Mouse (Mus musculus) thymus, postnatal 36 days (tissue): ENCODE results near the gene Pfn1.
A peak's percentile ranks its signal among the peaks of the same experiment; 100 is the strongest.

Experiments
- DNase-seq, 2 experiments: peaks; one replicate each; pipeline ENCODE4 v3.0.0; 2022; ENCODE audit warnings: mixed read lengths in 2 of 2

Gene Pfn1

GRCm38 (mm10) chr11:70630129-70630528, 24.3 kb downstream of the Pfn1 start:
- DNase-seq: no peak

GRCm38 (mm10) chr11:70629557-70629956, 24.9 kb downstream of the Pfn1 start:
- no peak for DNase-seq

- DNase-seq: no peak
Observed at GRCm38 (mm10) chr11:70628431-70628830, 26.0 kb downstream of the Pfn1 start.

GRCm38 (mm10) chr11:70626877-70627276, 27.6 kb downstream of the Pfn1 start:
- no peak for DNase-seq

GRCm38 (mm10) chr11:70625473-70625872, 29.0 kb downstream of the Pfn1 start:
- DNase-seq: peak in 1 of 2 experiments; percentile 59

GRCm38 (mm10) chr11:70623053-70623742, 31.2 kb downstream of the Pfn1 start:
- DNase-seq: no peak

- no peak for DNase-seq
Observed at GRCm38 (mm10) chr11:70621972-70622814, 32.3 kb downstream of the Pfn1 start.

- no peak for DNase-seq
Observed at GRCm38 (mm10) chr11:70619101-70619500, 35.3 kb downstream of the Pfn1 start, which contains the start of gene Chrne. Gene Chrne, minus strand, starts transcription at chr11:70619216.

GRCm38 (mm10) chr11:70615516-70616093, 38.8 kb downstream of the Pfn1 start, which contains the start of gene 4930544D05Rik:
Gene 4930544D05Rik, plus strand, starts transcription at chr11:70615848.
- DNase-seq: no peak

GRCm38 (mm10) chr11:70615074-70615473, 39.4 kb downstream of the Pfn1 start:
- peak; percentile 76 to 84 for DNase-seq

- DNase-seq: no peak
Observed at GRCm38 (mm10) chr11:70612505-70612904, 41.9 kb downstream of the Pfn1 start.

GRCm38 (mm10) chr11:70610752-70611151, 43.7 kb downstream of the Pfn1 start:
- DNase-seq: no peak

- peak; percentile 46 to 49 for DNase-seq
Observed at GRCm38 (mm10) chr11:70608381-70609066, 45.9 kb downstream of the Pfn1 start.

GRCm38 (mm10) chr11:70607611-70608010, 46.8 kb downstream of the Pfn1 start:
- no peak for DNase-seq

GRCm38 (mm10) chr11:70606717-70607116, 47.7 kb downstream of the Pfn1 start:
- no peak for DNase-seq

- peak; percentile 70 to 72 for DNase-seq
Observed at GRCm38 (mm10) chr11:70605024-70605566, 49.3 kb downstream of the Pfn1 start.
